Mouse (Mus musculus) MEL (cell line): ENCODE results near the gene Zfpm1. TPM values are rescaled to one million over a fixed set of nuclear protein-coding genes. Genes with fewer than 3 reads are reported as not detected.
A peak's percentile ranks its signal among the peaks of the same experiment; 100 is the strongest.

Source experiments
- DNase-seq: peaks from one replicate; pipeline ENCODE4 v3.0.0; 2011; ENCODE audit warnings: low read depth, low spot score
- H3K27ac ChIP-seq: 2 replicates; pipeline ENCODE4 v1.5.1; 2012; ENCODE audit warnings: low read depth, mild to moderate bottlenecking, control low read depth, low read length, moderate library complexity; ENCODE audit not compliant: control insufficient read depth
- H3K27me3 ChIP-seq, 2 experiments: fragments of 150-350 bp in 1 of 2; sonication (generic) in 1 of 2; 2 replicates each; pipeline ENCODE4 v1.6.1; 2012; ENCODE audit warnings: low read length in 2 of 2, mild to moderate bottlenecking in 2 of 2, improper control_type of control experiment in 1 of 2, moderate library complexity in 1 of 2; ENCODE audit not compliant: insufficient read depth in 2 of 2, control insufficient read depth in 1 of 2
- H3K36me3 ChIP-seq, 2 experiments: 2 replicates each; pipeline ENCODE4 v1.6.1; 2012 to 2014; ENCODE audit warnings: low read length in 2 of 2, improper control_type of control experiment in 1 of 2, inconsistent platforms in 1 of 2, mild to moderate bottlenecking in 1 of 2; ENCODE audit not compliant: insufficient read depth in 2 of 2, control insufficient read depth in 1 of 2
- H3K4me1 ChIP-seq, 2 experiments: fragments of 150-350 bp in 1 of 2; sonication (generic) in 1 of 2; 2 replicates each; pipeline ENCODE4 v1.6.1; 2012; ENCODE audit warnings: low read length in 2 of 2, improper control_type of control experiment in 1 of 2, mild to moderate bottlenecking in 1 of 2; ENCODE audit not compliant: insufficient read depth in 2 of 2, control insufficient read depth in 1 of 2
- H3K4me3 ChIP-seq, 2 experiments: fragments of 150-350 bp in 1 of 2; sonication (generic) in 1 of 2; 2 replicates each; pipeline ENCODE4 v1.5.1; 2012; ENCODE audit warnings: low read depth in 2 of 2, low read length in 2 of 2, mild to moderate bottlenecking in 2 of 2, moderate library complexity in 2 of 2, control low read depth in 1 of 2, improper control_type of control experiment in 1 of 2; ENCODE audit not compliant: control insufficient read depth in 1 of 2, insufficient read depth in 1 of 2
- H3K79me2 ChIP-seq: 2 replicates; pipeline ENCODE4 v1.6.1; 2012; ENCODE audit warnings: mild to moderate bottlenecking, low read length, moderate library complexity; ENCODE audit not compliant: control insufficient read depth, poor library complexity, insufficient read depth
- H3K9ac ChIP-seq: 2 replicates; pipeline ENCODE4 v1.6.1; 2012; ENCODE audit warnings: low read depth, mild to moderate bottlenecking, control low read depth, low read length, moderate library complexity; ENCODE audit not compliant: control insufficient read depth, poor library complexity, severe bottlenecking
- H3K9me3 ChIP-seq: fragments of 150-350 bp; sonication (generic); replicated peaks from 2 replicates; pipeline ENCODE4 v1.6.1; 2012; ENCODE audit warnings: mild to moderate bottlenecking, low read length, improper control_type of control experiment, moderate library complexity; ENCODE audit not compliant: insufficient read depth
- CHD2 ChIP-seq: IDR thresholded peaks from 2 replicates; pipeline ENCODE4 v1.6.1; 2011; ENCODE audit warnings: low read length, improper control_type of control experiment
- E2F4 ChIP-seq: IDR thresholded peaks from 2 replicates; pipeline ENCODE4 v1.6.1; 2011; ENCODE audit warnings: low read depth, low read length, improper control_type of control experiment, borderline replicate concordance
- ELF1 ChIP-seq: IDR thresholded peaks from 2 replicates; pipeline ENCODE4 v1.6.1; 2014; ENCODE audit warnings: low read depth, mild to moderate bottlenecking, inconsistent platforms, low read length, improper control_type of control experiment, moderate library complexity
- EP300 ChIP-seq, 2 experiments: IDR thresholded peaks; 2 replicates each; pipeline ENCODE4 v1.6.1; 2011; ENCODE audit warnings: improper control_type of control experiment in 2 of 2, low read length in 2 of 2, low read depth in 1 of 2, mild to moderate bottlenecking in 1 of 2
- ETS1 ChIP-seq: IDR thresholded peaks from 2 replicates; pipeline ENCODE4 v1.6.1; 2012; ENCODE audit warnings: low read depth, mild to moderate bottlenecking, inconsistent platforms, low read length, improper control_type of control experiment, moderate library complexity
- GATA1 ChIP-seq: IDR thresholded peaks from 2 replicates; pipeline ENCODE4 v1.6.1; 2011; ENCODE audit warnings: low read depth, low read length, improper control_type of control experiment
- HCFC1 ChIP-seq: IDR thresholded peaks from 2 replicates; pipeline ENCODE4 v1.6.1; 2012; ENCODE audit warnings: low read depth, mild to moderate bottlenecking, inconsistent platforms, low read length, improper control_type of control experiment, moderate library complexity
- MAX ChIP-seq: IDR thresholded peaks from 2 replicates; pipeline ENCODE4 v1.6.1; 2011; ENCODE audit warnings: low read length, improper control_type of control experiment
- MAZ ChIP-seq: IDR thresholded peaks from 2 replicates; pipeline ENCODE4 v1.6.1; 2012; ENCODE audit warnings: low read depth, mild to moderate bottlenecking, inconsistent platforms, low read length, improper control_type of control experiment
- MXI1 ChIP-seq: IDR thresholded peaks from 2 replicates; pipeline ENCODE4 v1.6.1; 2011; ENCODE audit warnings: mild to moderate bottlenecking, low read depth, low read length, improper control_type of control experiment
- MYB ChIP-seq: IDR thresholded peaks from 2 replicates; pipeline ENCODE4 v1.6.1; 2011; ENCODE audit warnings: mild to moderate bottlenecking, low read depth, low read length, improper control_type of control experiment
- MYC ChIP-seq: IDR thresholded peaks from 2 replicates; pipeline ENCODE4 v1.6.1; 2011; ENCODE audit warnings: low read depth, mild to moderate bottlenecking, low read length, improper control_type of control experiment, moderate library complexity
- NELFE ChIP-seq: IDR thresholded peaks from 2 replicates; pipeline ENCODE4 v1.6.1; 2011; ENCODE audit warnings: low read depth, low read length, improper control_type of control experiment
- RAD21 ChIP-seq: IDR thresholded peaks from 2 replicates; pipeline ENCODE4 v1.6.1; 2011; ENCODE audit warnings: mild to moderate bottlenecking, low read depth, low read length, improper control_type of control experiment
- RCOR1 ChIP-seq: IDR thresholded peaks from 2 replicates; pipeline ENCODE4 v1.6.1; 2012; ENCODE audit warnings: low read depth, mild to moderate bottlenecking, inconsistent platforms, low read length, improper control_type of control experiment
- SIN3A ChIP-seq: IDR thresholded peaks from 2 replicates; pipeline ENCODE4 v1.6.1; 2012; ENCODE audit warnings: low read length, improper control_type of control experiment, inconsistent platforms
- TAL1 ChIP-seq: IDR thresholded peaks from 2 replicates; pipeline ENCODE4 v1.6.1; 2012; ENCODE audit warnings: mild to moderate bottlenecking, inconsistent platforms, low read length, moderate library complexity, mixed read lengths
- TBP ChIP-seq: IDR thresholded peaks from 2 replicates; pipeline ENCODE4 v1.8.0; 2011; ENCODE audit warnings: low read depth, low read length, improper control_type of control experiment
- TCF12 ChIP-seq: IDR thresholded peaks from 2 replicates; pipeline ENCODE4 v1.6.1; 2014; ENCODE audit warnings: low read depth, mild to moderate bottlenecking, inconsistent platforms, low read length, improper control_type of control experiment, moderate library complexity
- UBTF ChIP-seq: IDR thresholded peaks from 2 replicates; pipeline ENCODE4 v1.6.1; 2012; ENCODE audit warnings: low read depth, mild to moderate bottlenecking, inconsistent platforms, low read length, improper control_type of control experiment, moderate library complexity, borderline replicate concordance; ENCODE audit not compliant: insufficient read depth
- ZC3H11A ChIP-seq: IDR thresholded peaks from 2 replicates; pipeline ENCODE4 v1.6.1; 2012; ENCODE audit warnings: low read depth, mild to moderate bottlenecking, inconsistent platforms, low read length, improper control_type of control experiment
- ZKSCAN1 ChIP-seq: IDR thresholded peaks from 2 replicates; pipeline ENCODE4 v1.6.1; 2012; ENCODE audit warnings: low read depth, mild to moderate bottlenecking, inconsistent platforms, low read length, improper control_type of control experiment, moderate library complexity
- ZNF384 ChIP-seq: IDR thresholded peaks from 2 replicates; pipeline ENCODE4 v1.6.1; 2012; ENCODE audit warnings: low read depth, mild to moderate bottlenecking, inconsistent platforms, low read length, improper control_type of control experiment
- polyA plus RNA-seq, 2 experiments: library from polyadenylated mRNA; stranded (reverse) in 1 of 2; unstranded in 1 of 2; fragments of >175 nt in 1 of 2; fragments of >200 nt in 1 of 2; gene quantifications; 2 replicates each; pipeline versions ENCODE4 v1.2.1 to v1.2.4; 2012; ENCODE audit warnings: low replicate concordance in 2 of 2, low read depth in 1 of 2; ENCODE audit not compliant: insufficient read length in 2 of 2, insufficient read depth in 1 of 2, missing spikeins in 1 of 2
- total RNA-seq: library from RNA; depleted of rRNA; stranded (reverse); fragments of 300-350 nt; gene quantifications from 2 replicates; pipeline ENCODE4 v1.2.3, GENCODE M21; 2012

Gene Zfpm1
- total and polyA plus RNA-seq, 3 experiments: 133 to 343 (median 260) TPM

GRCm38 (mm10) chr8:122342806-122343209, 60.9 kb downstream of the Zfpm1 start (continued):
- no peak for TF ChIP-seq MAZ
- no peak for TF ChIP-seq ETS1
- 0 out of 2 replicates have a peak, but pooled peaks have one; percentile 44 for TF ChIP-seq TBP
- TF ChIP-seq SIN3A: no peak

GRCm38 (mm10) chr8:122343341-122343740, 61.4 kb downstream of the Zfpm1 start:
- no peak for TF ChIP-seq ELF1
- TF ChIP-seq GATA1: no peak
- no peak for TF ChIP-seq TCF12
- TF ChIP-seq ZC3H11A: no peak
- no peak for TF ChIP-seq MYC
- TF ChIP-seq MYB: no peak
- no peak for TF ChIP-seq TBP
- TF ChIP-seq MXI1: no peak; the same call in 1 of the 2 replicates
- TF ChIP-seq E2F4: no peak
- no peak for TF ChIP-seq MAX
- no peak for TF ChIP-seq RAD21
- no peak for TF ChIP-seq ZNF384
- no peak for TF ChIP-seq RCOR1
- H3K79me2 ChIP-seq: no peaks in the 10 kb centered on the region; the same call in 1 of the 2 replicates
- DNase-seq: no peak
- H3K36me3 ChIP-seq: peaks cover 0 to 15% of the 10 kb centered on the region in 2 experiments; a peak in 2 of 4 replicates
- no peaks in the 10 kb centered on the region for H3K9me3 ChIP-seq
- H3K9ac ChIP-seq: peak overlapping the region; percentile 59
- peaks cover 3 to 54% of the 10 kb centered on the region in 2 experiments; a peak in 3 of 4 replicates for H3K4me1 ChIP-seq
- peak overlapping the region; percentile 50 to 72 for H3K4me3 ChIP-seq
- H3K27me3 ChIP-seq: no peaks in the 10 kb centered on the region
- H3K27ac ChIP-seq: peak overlapping the region; percentile 74

GRCm38 (mm10) chr8:122343758-122344157, 61.8 kb downstream of the Zfpm1 start:
- Histone ChIP-seq H3K27ac (peak overlapping the region; percentile 74), H3K9me3 (no peaks in the 10 kb centered on the region), H3K79me2 (no peaks in the 10 kb centered on the region; the same call in 1 of the 2 replicates), H3K27me3 (no peaks in the 10 kb centered on the region), H3K4me3 (peak overlapping the region; percentile 50 to 72), H3K9ac (peak overlapping the region; percentile 59), H3K4me1 (peaks cover 5 to 59% of the 10 kb centered on the region in 2 experiments), H3K36me3 (peaks cover 0 to 16% of the 10 kb centered on the region in 2 experiments; a peak in 2 of 4 replicates)
- TF ChIP-seq HCFC1 (0 out of 2 replicates have a peak, but pooled peaks have one; percentile 23), NELFE (peak; percentile 31; the same call in 1 of the 2 replicates), SIN3A (peak; percentile 29; the same call in 1 of the 2 replicates), TCF12 (0 out of 2 replicates have a peak, but pooled peaks have one; percentile 19), MYC (no peak), TAL1 (no peak), ZKSCAN1 (no peak), UBTF (no peak), EP300 (IDR thresholded peaks at IDR 0.05; ENCODE audit: low read depth in 1 of 2, low read length in 2 of 2) (0 out of 4 replicates have a peak, but pooled peaks of 1 of the 2 experiments have one; percentile 13), CHD2 (no peak), ZC3H11A (no peak), TBP (peak; percentile 38; the same call in 1 of the 2 replicates), ELF1 (peak; percentile 42; the same call in 1 of the 2 replicates)
- DNase-seq: peak; percentile 64
